Mouse (Mus musculus): ENCODE measurements around the gene Zfp777. TPM values are rescaled to one million over a fixed set of nuclear protein-coding genes. Genes with fewer than 3 reads are reported as not detected.

Gene Zfp777
- total RNA-seq (2015) (7.9 and 9.9 TPM in 2 replicates), total RNA-seq (2017) (23.0 and 40.7 TPM in 2 replicates)

DNA sequence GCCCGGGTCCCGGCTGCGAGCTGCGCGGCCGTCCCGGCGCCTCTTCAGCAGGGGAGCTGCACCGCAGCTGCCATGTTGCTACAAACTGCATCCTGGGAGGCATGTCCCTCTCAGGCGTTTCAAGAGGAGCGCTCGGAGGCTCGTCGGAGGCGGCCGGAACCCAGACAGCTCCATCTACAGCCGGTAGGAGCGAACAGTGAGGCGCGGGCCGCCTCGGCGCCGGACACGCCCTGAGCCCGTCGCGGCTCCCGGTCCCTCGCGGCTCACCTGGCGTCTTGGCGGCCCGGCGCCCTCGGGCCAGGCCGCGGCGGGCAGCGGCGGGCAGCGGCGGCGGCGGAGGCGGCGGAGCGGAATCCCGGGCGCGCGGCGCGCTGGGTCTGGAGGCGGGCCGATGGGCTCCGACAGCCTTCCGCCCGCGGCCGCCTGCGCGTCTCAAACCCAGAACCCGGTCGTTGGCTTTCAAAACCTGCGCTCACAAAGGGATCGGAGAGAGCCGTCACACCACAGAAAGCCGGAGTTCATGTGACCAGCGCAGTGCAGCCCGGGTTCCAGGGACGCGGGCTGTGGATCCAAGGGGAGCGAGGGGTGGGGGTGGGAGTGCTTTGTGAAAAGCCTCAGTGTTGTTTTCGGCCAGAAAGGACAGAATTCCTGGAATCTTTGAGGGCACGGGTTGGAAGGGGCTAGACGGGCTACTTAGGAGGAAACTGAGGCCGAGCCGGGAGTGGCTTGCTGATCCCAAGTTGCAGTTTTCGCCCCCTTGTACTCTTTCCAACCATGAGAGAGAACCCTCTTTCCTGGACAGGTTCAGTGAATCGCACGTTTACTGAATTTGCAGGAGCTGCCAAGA lies at the start of gene Zfp777:
TSS of gene Zfp777 (minus strand) at position 486 of the 847 bp plus-strand sequence.
- ATAC-seq (replicated peaks; ENCODE audit: poor library complexity), result peak; percentile 77

DNA sequence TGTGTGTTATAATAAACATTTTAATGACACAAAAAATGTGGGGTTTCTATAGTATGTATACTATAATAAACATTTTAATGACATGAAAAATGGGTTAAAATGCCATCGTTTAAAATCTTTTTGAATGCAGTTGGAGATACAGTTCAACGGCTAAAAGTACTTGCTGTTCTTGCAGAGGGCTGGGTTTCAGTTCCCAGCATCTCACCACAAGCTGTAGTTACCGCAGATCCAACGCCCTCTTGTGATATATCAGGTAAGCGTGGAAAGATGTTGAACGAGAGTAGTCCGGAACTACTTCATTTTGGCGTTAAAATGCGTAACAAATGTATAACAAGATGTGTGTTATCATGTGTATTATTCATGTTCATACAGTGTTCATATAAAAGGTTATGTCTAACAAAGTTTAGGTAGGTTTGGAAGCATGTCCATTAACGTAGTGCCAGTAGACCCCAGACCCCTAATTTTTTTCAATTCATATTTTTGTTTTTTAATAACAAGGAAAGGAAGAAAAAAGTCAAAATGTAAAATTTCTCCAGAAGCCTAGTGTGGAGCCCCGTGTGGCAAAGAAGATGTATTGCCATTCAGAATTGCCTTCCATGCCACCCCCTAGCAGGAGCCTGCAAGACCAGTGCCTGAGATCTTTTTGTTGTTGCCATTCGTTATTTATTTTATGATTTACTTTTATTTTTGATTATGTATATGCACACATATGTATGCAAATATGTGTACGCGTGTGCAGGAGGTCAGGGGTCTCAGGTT lies 38.4 kb upstream of the Zfp777 start:
- peak; percentile 18; the same call in 1 of the 2 replicates for ATAC-seq (replicated peaks; ENCODE audit: poor library complexity)

- peak; percentile 84 for ATAC-seq (replicated peaks; ENCODE audit: poor library complexity)
These were observed 37.8 kb upstream of the Zfp777 start, which contains the start of gene Zfp746 for GRCm38 (mm10) chr6:48086471-48086878. TSS of gene Zfp746 (minus strand) at chr6:48086593.

DNA sequence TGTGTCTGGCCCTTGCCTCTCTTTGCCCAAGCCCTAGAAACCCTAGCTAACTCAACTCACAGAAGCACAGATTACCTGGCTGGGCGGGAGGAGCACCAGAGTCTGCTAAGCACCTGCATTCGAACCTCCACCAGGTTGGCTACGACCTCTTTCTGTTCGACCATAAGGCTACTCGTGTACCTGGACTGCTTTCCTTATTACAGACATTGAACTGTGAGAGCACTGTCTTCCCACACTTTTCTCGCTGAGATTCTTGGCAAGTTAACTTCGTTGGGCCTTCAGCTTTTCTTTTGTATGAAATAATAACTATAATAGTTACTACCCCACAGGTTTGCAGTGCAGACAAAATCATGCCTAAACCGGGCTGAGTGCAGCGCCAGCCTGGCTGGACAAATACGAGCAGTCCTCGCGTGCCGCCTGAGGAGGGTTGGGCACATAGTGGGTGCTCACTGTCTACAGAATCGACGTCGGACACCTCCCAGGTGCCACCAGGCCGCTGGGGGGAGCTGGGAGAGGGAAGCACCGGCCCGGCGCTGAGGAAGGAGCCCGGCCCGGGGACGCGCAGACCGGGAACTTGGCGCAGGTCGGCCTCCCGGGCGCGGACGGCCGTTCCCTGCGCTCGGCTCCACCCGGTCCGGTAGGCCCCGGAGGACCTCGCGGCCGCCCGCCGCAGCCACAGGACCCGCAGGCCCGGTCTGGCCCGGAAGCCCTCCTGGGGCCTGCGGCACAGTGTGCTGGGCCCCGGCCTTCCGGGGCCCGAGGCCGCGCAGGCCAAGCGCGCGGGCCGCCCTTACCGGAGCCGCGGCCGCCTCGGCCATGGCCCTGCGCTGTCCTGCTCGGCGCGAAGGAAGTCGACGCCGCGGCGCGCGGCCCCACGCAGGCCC lies 37.1 kb upstream of the Zfp777 start:
- ATAC-seq (replicated peaks; ENCODE audit: poor library complexity), result peak; percentile 54

GRCm38 (mm10) chr6:48083733-48084191 lies 35.1 kb upstream of the Zfp777 start:
- peak; percentile 42 for ATAC-seq (replicated peaks; ENCODE audit: poor library complexity)

- ATAC-seq (replicated peaks; ENCODE audit: poor library complexity), result no peak
These were observed 33.2 kb upstream of the Zfp777 start for GRCm38 (mm10) chr6:48081952-48082351.

DNA sequence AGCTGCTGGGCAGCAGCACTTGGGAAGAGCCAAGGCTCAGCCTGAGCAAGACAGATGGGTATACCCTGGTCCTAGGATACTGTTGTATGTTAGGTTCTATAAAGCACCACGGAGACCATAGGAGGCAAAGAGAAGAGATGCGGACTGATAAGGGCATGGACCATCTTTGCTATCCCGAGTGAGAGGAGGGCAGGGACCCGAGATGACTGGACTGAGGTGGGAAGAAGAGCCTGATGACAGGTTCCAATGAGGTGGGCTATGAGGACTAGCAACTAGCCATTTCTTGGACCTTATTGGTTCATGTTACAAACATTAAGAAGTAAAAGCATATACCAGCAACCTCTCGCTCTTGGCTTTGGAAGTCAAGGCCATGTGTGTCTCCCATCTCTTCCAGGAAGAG lies 32.3 kb upstream of the Zfp777 start:
- no peak for ATAC-seq (replicated peaks; ENCODE audit: poor library complexity)

GRCm38 (mm10) chr6:48073316-48073715 lies 24.6 kb upstream of the Zfp777 start:
- ATAC-seq (replicated peaks; ENCODE audit: poor library complexity), result peak; percentile 97

- no peak for ATAC-seq (replicated peaks; ENCODE audit: poor library complexity)
These were observed 18.8 kb upstream of the Zfp777 start for GRCm38 (mm10) chr6:48067492-48067891.

- 0 out of 2 replicates have a peak, but pooled peaks have one; percentile 34 for ATAC-seq (replicated peaks; ENCODE audit: poor library complexity)
These were observed 16.9 kb upstream of the Zfp777 start for GRCm38 (mm10) chr6:48065587-48066075.

GRCm38 (mm10) chr6:48064451-48064850 lies 15.7 kb upstream of the Zfp777 start:
- no peak for ATAC-seq (replicated peaks; ENCODE audit: poor library complexity)

DNA sequence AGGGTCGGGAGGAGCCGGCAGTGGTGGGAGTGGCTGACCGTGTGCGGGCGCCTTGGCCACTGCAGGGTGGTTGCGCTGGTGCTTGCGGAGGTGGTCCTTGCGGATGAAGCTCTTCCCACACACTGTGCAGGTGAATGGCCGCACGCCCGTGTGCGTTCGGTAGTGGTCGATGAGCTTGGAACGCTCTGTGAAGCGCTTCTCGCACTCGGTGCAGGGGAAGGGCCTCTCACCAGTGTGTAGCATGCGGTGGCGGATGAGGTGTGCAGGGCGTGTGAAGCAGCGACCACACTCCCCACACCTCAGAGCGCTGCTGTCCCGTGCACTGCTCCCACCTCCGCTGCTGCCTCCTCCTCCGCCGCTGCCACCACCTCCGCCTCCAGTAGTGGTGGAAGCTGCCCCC lies 15.2 kb upstream of the Zfp777 start:
- no peak for ATAC-seq (replicated peaks; ENCODE audit: poor library complexity)

GRCm38 (mm10) chr6:48060895-48061294 lies 12.2 kb upstream of the Zfp777 start:
- peak; percentile 29; the same call in 1 of the 2 replicates for ATAC-seq (replicated peaks; ENCODE audit: poor library complexity)

- no peak for ATAC-seq (replicated peaks; ENCODE audit: poor library complexity)
These were observed 11.7 kb upstream of the Zfp777 start for GRCm38 (mm10) chr6:48060421-48060820.

DNA sequence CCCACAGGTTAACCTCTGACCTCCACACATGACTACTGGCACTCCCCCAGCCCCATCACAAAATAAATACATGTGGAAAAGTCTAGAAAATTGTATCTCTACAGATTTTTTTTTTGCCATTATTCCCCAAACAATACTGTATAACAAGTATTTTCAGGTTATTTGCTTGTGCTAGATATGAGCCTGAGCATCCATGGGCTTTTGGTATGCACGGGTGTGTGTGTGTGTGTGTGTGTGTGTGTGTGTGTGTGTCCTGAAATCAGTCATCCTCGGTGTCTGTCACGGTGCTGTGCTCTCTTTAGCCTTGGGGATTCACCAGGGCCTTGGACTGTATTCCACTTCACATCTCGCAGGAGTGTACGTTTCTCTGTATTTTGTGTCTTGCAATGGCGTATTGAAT lies 3.4 kb upstream of the Zfp777 start:
- ATAC-seq (replicated peaks; ENCODE audit: poor library complexity), result no peak

- ATAC-seq (replicated peaks; ENCODE audit: poor library complexity), result no peak
These were observed 3.0 kb upstream of the Zfp777 start for GRCm38 (mm10) chr6:48051666-48052065.

DNA sequence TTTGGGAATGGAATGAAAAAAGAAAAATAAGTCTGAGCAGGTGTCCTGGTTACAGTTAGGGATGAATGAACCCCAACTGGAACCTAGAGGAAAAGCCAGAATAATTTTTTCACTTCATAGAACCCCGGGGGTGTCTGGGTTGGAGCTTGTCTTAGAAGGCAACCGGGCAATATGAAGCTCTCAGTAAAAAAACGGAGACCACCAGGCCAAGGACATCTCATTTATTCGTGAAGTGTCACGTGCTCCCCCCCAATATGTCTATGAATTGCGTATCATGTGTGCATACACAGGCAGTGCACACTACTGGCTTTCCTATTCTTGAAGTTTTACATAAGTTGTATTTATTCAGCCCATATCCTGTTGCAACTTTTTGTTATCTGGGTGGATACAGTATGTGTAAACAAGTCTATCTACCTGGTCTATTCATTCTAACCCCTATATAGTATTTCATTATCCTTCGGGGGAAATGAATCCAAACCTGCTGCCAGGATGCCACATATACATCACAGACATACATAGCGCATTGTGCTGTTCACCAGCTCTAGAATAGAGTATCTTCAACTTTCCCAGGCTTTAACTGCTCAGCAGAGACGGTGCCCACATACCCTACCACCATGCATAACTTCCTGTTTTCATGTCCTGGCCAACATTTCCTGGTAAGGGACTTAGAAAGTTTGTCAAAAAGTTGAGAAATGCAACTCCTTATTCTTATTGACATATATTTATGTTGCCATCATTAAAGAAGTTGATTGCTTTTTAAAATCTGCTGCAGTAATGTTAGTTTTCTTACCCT lies 758 bp upstream of the Zfp777 start:
- peak; percentile 35; the same call in 1 of the 2 replicates for ATAC-seq (replicated peaks; ENCODE audit: poor library complexity)

GRCm38 (mm10) chr6:48047450-48048351 lies 1.0 kb downstream of the Zfp777 start:
- peak; percentile 30 for ATAC-seq (replicated peaks; ENCODE audit: poor library complexity)

DNA sequence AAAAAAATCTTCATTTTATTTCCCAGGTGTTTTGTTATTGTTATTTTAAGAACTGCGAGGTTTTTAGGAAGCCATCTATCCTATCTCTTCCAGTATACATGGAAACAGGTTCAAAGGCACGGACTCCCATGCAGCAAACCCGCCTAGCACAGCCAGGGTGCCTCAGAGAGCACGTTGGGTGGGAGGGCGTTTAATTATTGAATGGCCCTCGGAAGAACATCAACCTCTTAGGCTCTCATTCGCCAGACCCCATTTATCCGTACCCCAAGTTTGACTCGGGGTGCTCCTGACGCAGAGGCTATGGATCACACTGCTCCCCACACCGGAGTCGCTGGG lies 1.6 kb downstream of the Zfp777 start:
- peak; percentile 15 for ATAC-seq (replicated peaks; ENCODE audit: poor library complexity)
